Mouse (Mus musculus) bone marrow macrophage, adult 2 months (primary cell): ENCODE results near the gene Pomgnt1.

Experiments used
- CTCF ChIP-seq: IDR thresholded peaks from 2 replicates; pipeline ENCODE4 v1.5.1; 2012; ENCODE audit warnings: low read depth, mild to moderate bottlenecking, low read length, moderate library complexity
- POLR2A ChIP-seq: IDR thresholded peaks from 2 replicates; pipeline ENCODE4 v1.6.1; 2012; ENCODE audit warnings: mild to moderate bottlenecking, low read depth, low read length, borderline replicate concordance

DNA sequence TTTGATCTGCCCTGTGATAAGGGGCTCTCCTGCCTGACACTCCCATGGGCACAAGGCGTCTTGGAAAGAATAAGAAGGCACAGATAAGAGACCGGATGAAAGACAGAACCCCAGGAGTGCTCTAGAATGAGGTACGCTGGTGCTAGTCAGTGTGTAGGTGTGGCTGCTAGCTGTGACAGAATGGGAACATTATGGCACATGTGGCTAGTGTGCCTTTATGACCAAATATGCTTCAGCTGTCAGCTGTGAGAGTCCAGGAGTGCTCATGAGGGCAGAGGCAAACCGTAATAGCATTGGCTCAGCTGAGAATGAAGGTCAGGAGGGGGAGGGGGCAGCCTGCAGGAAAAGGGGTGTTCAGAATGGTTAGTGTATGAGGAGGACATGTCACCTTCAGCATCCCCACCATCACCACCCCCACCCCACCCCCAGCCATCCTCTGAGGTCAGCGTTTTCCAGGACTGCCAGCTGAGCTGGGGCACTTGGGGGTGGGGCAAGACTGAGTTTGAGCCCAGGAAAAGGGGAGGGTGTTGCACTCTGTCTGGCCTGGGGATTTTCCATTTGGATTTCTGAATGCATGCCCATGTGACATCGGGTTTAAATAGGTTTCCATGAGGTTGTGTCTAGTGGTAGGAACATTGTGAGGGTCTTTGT is 51.0 kb downstream of the Pomgnt1 start:
- TF ChIP-seq POLR2A (no peak), CTCF (no peak)
